Mouse (Mus musculus): ENCODE results near the gene Tcta. TPM values are rescaled to one million over a fixed set of nuclear protein-coding genes. Genes with fewer than 3 reads are reported as not detected.
"Not testable (repeated sequence)": the region's sequence is repeated elsewhere in the genome, so short reads cannot be mapped to it uniquely, and the experiment has no call there.

Gene Tcta
- total RNA-seq, 2 experiments from 2014 or later: 27.0 to 35.1 TPM

GRCm38 (mm10) chr9:108340258-108341138 is 34.5 kb upstream of the Tcta start:
- intact Hi-C loops (cut with DNase I): no loop called here
- H3K27ac ChIP-seq: peak overlapping the region; percentile 96
- no peak for DNase-seq
- no peak for TF ChIP-seq CTCF (IDR thresholded peaks at IDR 0.05)
- peak overlapping the region; percentile 78 for H3K4me3 ChIP-seq

- H3K4me3 ChIP-seq: peak overlapping the region; percentile 78
- intact Hi-C loops (cut with DNase I): no loop called here
- peak overlapping the region; percentile 96 for H3K27ac ChIP-seq
- no peak for TF ChIP-seq CTCF (IDR thresholded peaks at IDR 0.05)
- peak; percentile 49 for DNase-seq
Observed at GRCm38 (mm10) chr9:108339886-108340257, 33.9 kb upstream of the Tcta start.

- intact Hi-C loops (cut with DNase I): no loop called here
- TF ChIP-seq CTCF (IDR thresholded peaks at IDR 0.05): peak; percentile 4; the same call in 1 of the 2 replicates
- Histone ChIP-seq H3K27ac (peak within 1 kb of the TSS; percentile 96), H3K4me3 (peak within 1 kb of the TSS; percentile 78)
- peak; percentile 93 for DNase-seq
Observed at GRCm38 (mm10) chr9:108338886-108339781, 33.2 kb upstream of the Tcta start, which contains the start of gene Gpx1. Gpx1 (plus strand) TSS chr9:108338903.

- no peak for DNase-seq
- TF ChIP-seq CTCF (IDR thresholded peaks at IDR 0.05): no peak
- Histone ChIP-seq H3K4me3 (peak overlapping the region; percentile 78), H3K27ac (peak overlapping the region; percentile 96)
- intact Hi-C loops (cut with DNase I): no loop called here
Observed at GRCm38 (mm10) chr9:108338551-108338885, 32.6 kb upstream of the Tcta start.

GRCm38 (mm10) chr9:108337848-108338550 is 32.0 kb upstream of the Tcta start:
- Histone ChIP-seq H3K27ac (peak overlapping the region; percentile 96), H3K4me3 (peak overlapping the region; percentile 78)
- no peak for TF ChIP-seq CTCF (IDR thresholded peaks at IDR 0.05)
- DNase-seq: no peak
- intact Hi-C loops (cut with DNase I): no loop called here

GRCm38 (mm10) chr9:108325811-108326210 is 19.9 kb upstream of the Tcta start:
- H3K4me3 ChIP-seq: no peak overlapping the region
- TF ChIP-seq CTCF (IDR thresholded peaks at IDR 0.05): no peak
- intact Hi-C loops (cut with DNase I): no loop called here

GRCm38 (mm10) chr9:108324784-108325183 is 18.8 kb upstream of the Tcta start:
- no peak overlapping the region for H3K4me3 ChIP-seq
- DNase-seq: no peak
- no peak overlapping the region for H3K27ac ChIP-seq
- TF ChIP-seq CTCF (IDR thresholded peaks at IDR 0.05): no peak
- intact Hi-C loops (cut with DNase I): no loop called here

More at GRCm38 (mm10) chr9:108325811-108326210, 19.9 kb upstream of the Tcta start:
- no peak overlapping the region for H3K27ac ChIP-seq
- DNase-seq: no peak

- TF ChIP-seq CTCF (IDR thresholded peaks at IDR 0.05): peak; percentile 28; the same call in 1 of the 2 replicates
- H3K27ac ChIP-seq; intact Hi-C loops (cut with DNase I); H3K4me3 ChIP-seq; DNase-seq: not testable (repeated sequence)
Observed at GRCm38 (mm10) chr9:108322054-108322453, 16.1 kb upstream of the Tcta start.

- H3K27ac ChIP-seq: no peak overlapping the region
- DNase-seq: no peak
- TF ChIP-seq CTCF (IDR thresholded peaks at IDR 0.05): no peak
- intact Hi-C loops (cut with DNase I): no loop called here
- no peak overlapping the region for H3K4me3 ChIP-seq
Observed at GRCm38 (mm10) chr9:108318462-108318861, 12.5 kb upstream of the Tcta start.

- Histone ChIP-seq H3K4me3 (no peak overlapping the region), H3K27ac (no peak overlapping the region)
- TF ChIP-seq CTCF (IDR thresholded peaks at IDR 0.05): peak; percentile 35; the same call in 1 of the 2 replicates
- intact Hi-C loops (cut with DNase I): no loop called here
- DNase-seq: no peak
Observed at GRCm38 (mm10) chr9:108317572-108317971, 11.6 kb upstream of the Tcta start.

GRCm38 (mm10) chr9:108308141-108308540 is 2.2 kb upstream of the Tcta start:
- Histone ChIP-seq H3K4me3 (peak overlapping the region; percentile 100), H3K27ac (peak overlapping the region; percentile 100)
- TF ChIP-seq CTCF (IDR thresholded peaks at IDR 0.05): no peak
- intact Hi-C loops (cut with DNase I): no loop called here
- DNase-seq: no peak

All from gastrocnemius, adult 2 months (tissue).